Mouse (Mus musculus): ENCODE data around the gene Anks1.

DNA sequence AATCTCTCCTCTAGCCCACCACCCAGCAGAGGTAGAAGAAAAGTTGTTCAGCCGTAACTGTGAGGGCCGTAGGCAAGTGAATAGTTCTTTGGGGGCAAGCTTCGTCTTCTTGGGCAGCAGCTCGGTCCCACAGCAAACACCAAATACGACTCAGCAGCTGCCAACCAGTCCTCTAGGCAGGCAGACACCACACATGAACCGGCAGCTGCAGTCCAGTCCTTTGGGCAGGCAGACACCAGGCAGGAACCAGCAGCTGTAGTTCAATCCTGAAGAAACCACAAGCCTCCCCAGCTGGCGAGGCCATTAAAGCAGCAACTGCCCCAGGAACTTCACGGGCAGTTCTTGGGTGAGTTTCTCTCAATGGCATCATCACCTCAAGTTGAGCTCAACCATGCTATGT is 203.2 kb downstream of the Anks1 start:
- TF ChIP-seq MAFK (IDR thresholded peaks at IDR 0.05; ENCODE audit: insufficient read depth, low read depth, low read length) = no peak
- TF ChIP-seq ZNF384 (IDR thresholded peaks at IDR 0.05; ENCODE audit: low read depth, low read length) = no peak
